Mouse (Mus musculus) CH12.LX (cell line): Measurements from ENCODE around the gene Hoxd12. TPM values are rescaled to one million over a fixed set of nuclear protein-coding genes. Genes with fewer than 3 reads are reported as not detected.

Experiments used
- DNase-seq: peaks from one replicate; pipeline ENCODE4 v3.0.0-alpha.2; 2013; ENCODE audit errors: extremely low read depth
- H3K27ac ChIP-seq: 2 replicates; pipeline ENCODE4 v1.5.1; 2012; ENCODE audit warnings: low read depth, mild to moderate bottlenecking, control low read depth, moderate library complexity; ENCODE audit not compliant: insufficient read depth
- H3K27me3 ChIP-seq: replicated peaks from 2 replicates; pipeline ENCODE3; 2012; ENCODE audit warnings: inconsistent platforms
- H3K36me3 ChIP-seq, 2 experiments: replicated peaks in 1 of 2; 2 replicates each; pipeline versions ENCODE3 to v1.6.1; 2012; ENCODE audit warnings: inconsistent platforms in 1 of 2, low read length in 1 of 2, mild to moderate bottlenecking in 1 of 2, mixed read lengths in 1 of 2, moderate library complexity in 1 of 2; ENCODE audit not compliant: control insufficient read depth in 1 of 2, insufficient read depth in 1 of 2
- H3K4me1 ChIP-seq, 2 experiments: 2 replicates each; pipeline ENCODE4 v1.6.1; 2012; ENCODE audit warnings: inconsistent platforms in 1 of 2, moderate library complexity in 1 of 2; ENCODE audit not compliant: insufficient read depth in 2 of 2, control insufficient read depth in 1 of 2
- H3K4me2 ChIP-seq: 2 replicates; pipeline ENCODE4 v1.6.1; 2012; ENCODE audit warnings: low read depth, mild to moderate bottlenecking, control low read depth; ENCODE audit not compliant: poor library complexity, insufficient read depth, severe bottlenecking
- H3K4me3 ChIP-seq, 3 experiments: fragments of 150-350 bp in 1 of 3; sonication (generic) in 1 of 3; replicated peaks in 1 of 3; 2 replicates each; pipeline versions ENCODE3 to v1.5.1; 2011 to 2012; ENCODE audit warnings: low read depth in 2 of 3, low read length in 2 of 3, mild to moderate bottlenecking in 2 of 3, moderate library complexity in 2 of 3, control low read depth in 1 of 3, improper control_type of control experiment in 1 of 3, inconsistent platforms in 1 of 3, mixed read lengths in 1 of 3; ENCODE audit not compliant: poor library complexity in 1 of 3
- H3K79me2 ChIP-seq: replicated peaks from 2 replicates; pipeline ENCODE4 v1.6.1; 2012; ENCODE audit warnings: mild to moderate bottlenecking, moderate library complexity; ENCODE audit not compliant: control insufficient read depth, poor library complexity, insufficient read depth, severe bottlenecking; ENCODE audit errors: extremely low read depth
- H3K9ac ChIP-seq: 2 replicates; pipeline ENCODE4 v1.6.1; 2012; ENCODE audit warnings: low read depth, mild to moderate bottlenecking, control low read depth, moderate library complexity; ENCODE audit not compliant: insufficient read depth
- H3K9me3 ChIP-seq: replicated peaks from 2 replicates; pipeline ENCODE3; 2012; ENCODE audit warnings: low read length, inconsistent platforms, mixed read lengths
- CHD1 ChIP-seq: IDR thresholded peaks from 2 replicates; pipeline ENCODE4 v1.6.1; 2012; ENCODE audit warnings: low read depth, low read length, improper control_type of control experiment, inconsistent platforms
- CHD2 ChIP-seq: IDR thresholded peaks from 2 replicates; pipeline ENCODE4 v1.6.1; 2011; ENCODE audit warnings: low read length, improper control_type of control experiment
- CTCF ChIP-seq, 2 experiments: IDR thresholded peaks in 1 of 2; conservative IDR thresholded peaks in 1 of 2; 2 replicates each; pipeline ENCODE4 v1.5.1; 2011 to 2012; ENCODE audit warnings: low read depth in 2 of 2, low read length in 2 of 2, improper control_type of control experiment in 1 of 2, inconsistent platforms in 1 of 2, mild to moderate bottlenecking in 1 of 2, moderate library complexity in 1 of 2
- ELF1 ChIP-seq: IDR thresholded peaks from 2 replicates; pipeline ENCODE4 v1.6.1; 2014; ENCODE audit warnings: low read depth, mild to moderate bottlenecking, inconsistent platforms, low read length, improper control_type of control experiment
- IRF4 ChIP-seq: IDR thresholded peaks from 2 replicates; pipeline ENCODE4 v1.6.1; 2014; ENCODE audit warnings: low read depth, mild to moderate bottlenecking, inconsistent platforms, low read length, improper control_type of control experiment
- JUN ChIP-seq: IDR thresholded peaks from 2 replicates; pipeline ENCODE4 v1.6.1; 2011; ENCODE audit warnings: low read depth, mild to moderate bottlenecking, low read length, improper control_type of control experiment, moderate library complexity; ENCODE audit not compliant: insufficient read depth
- MAFK ChIP-seq: IDR thresholded peaks from 2 replicates; pipeline ENCODE4 v1.6.1; 2011; ENCODE audit warnings: low read length, improper control_type of control experiment; ENCODE audit not compliant: insufficient replicate concordance
- MAZ ChIP-seq: IDR thresholded peaks from 2 replicates; pipeline ENCODE4 v1.6.1; 2012; ENCODE audit warnings: low read depth, mild to moderate bottlenecking, inconsistent platforms, low read length, improper control_type of control experiment, moderate library complexity
- MEF2A ChIP-seq: IDR thresholded peaks from 2 replicates; pipeline ENCODE4 v1.6.1; 2014; ENCODE audit warnings: low read depth, mild to moderate bottlenecking, inconsistent platforms, low read length, improper control_type of control experiment, borderline replicate concordance
- MXI1 ChIP-seq: IDR thresholded peaks from 2 replicates; pipeline ENCODE4 v1.6.1; 2011; ENCODE audit warnings: mild to moderate bottlenecking, low read depth, low read length, improper control_type of control experiment
- MYC ChIP-seq: IDR thresholded peaks from 2 replicates; pipeline ENCODE4 v1.6.1; 2011; ENCODE audit warnings: low read depth, mild to moderate bottlenecking, improper control_type of control experiment, low read length
- PAX5 ChIP-seq: IDR thresholded peaks from 2 replicates; pipeline ENCODE4 v1.6.1; 2012; ENCODE audit warnings: low read length, inconsistent platforms, mixed read lengths
- POLR2A ChIP-seq: IDR thresholded peaks from 2 replicates; pipeline ENCODE4 v1.6.1; 2011; ENCODE audit warnings: low read depth, mild to moderate bottlenecking, improper control_type of control experiment, low read length
- POLR2AphosphoS2 ChIP-seq: IDR thresholded peaks from 2 replicates; pipeline ENCODE4 v1.6.1; 2011; ENCODE audit warnings: low read depth, low read length, improper control_type of control experiment
- USF1 ChIP-seq: IDR thresholded peaks from 2 replicates; pipeline ENCODE4 v1.6.1; 2014; ENCODE audit warnings: low read depth, mild to moderate bottlenecking, inconsistent platforms, low read length, improper control_type of control experiment
- ZC3H11A ChIP-seq: IDR thresholded peaks from 2 replicates; pipeline ENCODE4 v1.6.1; 2012; ENCODE audit warnings: low read depth, mild to moderate bottlenecking, inconsistent platforms, low read length, improper control_type of control experiment
- ZMIZ1 ChIP-seq: IDR thresholded peaks from 2 replicates; pipeline ENCODE4 v1.6.1; 2012; ENCODE audit warnings: low read depth, mild to moderate bottlenecking, inconsistent platforms, low read length, improper control_type of control experiment
- dilution Hi-C: fragments of 300-500 bp; cut with MboI; formaldehyde crosslinking; loops from 2 replicates; pipeline ENCODE4 v1.14.3; 2020; ENCODE audit warnings: low sequenced_read_pairs; ENCODE audit not compliant: extremely low pct_unique_long_range_greater_than_20kb, extremely low pct_ligation_motif_present
- in situ Hi-C: fragments of 300-500 bp; cut with MboI; formaldehyde crosslinking; loops from 3 replicates; pipeline ENCODE4 v1.14.3; 2019; ENCODE audit warnings: low sequenced_read_pairs, low pct_ligation_motif_present, low pct_unique_long_range_greater_than_20kb, mixed read lengths
- polyA plus RNA-seq: library from polyadenylated mRNA; unstranded; fragments of >175 nt; gene quantifications from 2 replicates; pipeline ENCODE4 v1.2.1, GENCODE M21; 2012; ENCODE audit warnings: low read depth; ENCODE audit not compliant: insufficient read length
- total RNA-seq, 2 experiments: library from RNA; depleted of rRNA; stranded (reverse); fragments of 300-350 nt in 1 of 2; fragments of >200 nt in 1 of 2; gene quantifications; 2 replicates each; pipeline ENCODE4 v1.2.3; 2012 to 2014

The Hoxd12 gene
- total and polyA plus RNA-seq, 3 experiments, result not detected

GRCm38 (mm10) chr2:74667842-74668357, 6.9 kb upstream of the Hoxd12 start, which contains the start of gene Hoxd13:
Gene Hoxd13, plus strand, starts transcription at chr2:74668310.
- in situ Hi-C loops (loop anchor here (10.0 to 25.0 kb wide), 3 partner anchors 373 to 1081 kb away; partner anchors contain the start of gene Chrna1), dilution Hi-C loops (no loop called here)
- H3K27me3 ChIP-seq, result no peaks in the 10 kb centered on the region
- no peak within 1 kb of the TSS for H3K9ac ChIP-seq
- peaks cover 11% of the 10 kb centered on the region for H3K9me3 ChIP-seq
- no peaks in the 10 kb centered on the region for H3K79me2 ChIP-seq
- DNase-seq, result no peak
- TF ChIP-seq MXI1, result no peak
- H3K27ac ChIP-seq, result no peak within 1 kb of the TSS
- H3K36me3 ChIP-seq, result no peaks in the 10 kb centered on the region
- no peak within 1 kb of the TSS for H3K4me3 ChIP-seq
- H3K4me1 ChIP-seq, result peaks cover 0 to 10% of the 10 kb centered on the region in 2 experiments; a peak in 2 of 4 replicates
- no peak within 1 kb of the TSS for H3K4me2 ChIP-seq

- in situ Hi-C loops, result loop anchor here (10.0 to 25.0 kb wide), 3 partner anchors 374 to 1081 kb away; partner anchors contain the start of gene Chrna1
- no peaks in the 10 kb centered on the region for H3K79me2 ChIP-seq
- no peaks in the 10 kb centered on the region for H3K36me3 ChIP-seq
- no peaks in the 10 kb centered on the region for H3K27me3 ChIP-seq
- TF ChIP-seq MXI1 (no peak), CTCF (conservative IDR thresholded peaks at IDR 0.05 in 1 of 2, IDR thresholded peaks at IDR 0.05 in 1 of 2; ENCODE audit: low read depth in 2 of 2, low read length in 2 of 2) (no peak), CHD2 (no peak), MYC (no peak), ZC3H11A (no peak), POLR2AphosphoS2 (no peak)
- TF ChIP-seq, all 38 proteins: peak for 0
- DNase-seq, result no peak
- no peak overlapping the region for H3K4me3 ChIP-seq
- H3K9ac ChIP-seq, result no peak overlapping the region
- H3K27ac ChIP-seq, result no peak overlapping the region
- no peak overlapping the region for H3K4me2 ChIP-seq
- peaks cover 0 to 5% of the 10 kb centered on the region in 2 experiments; a peak in 1 of 4 replicates for H3K4me1 ChIP-seq
- dilution Hi-C loops, result no loop called here
- H3K9me3 ChIP-seq, result peaks cover 11% of the 10 kb centered on the region
Measured at GRCm38 (mm10) chr2:74668370-74669229, 6.2 kb upstream of the Hoxd12 start.

GRCm38 (mm10) chr2:74669230-74669578, 5.6 kb upstream of the Hoxd12 start:
- no peak for DNase-seq
- 0 out of 4 replicates have a peak, but pooled peaks cover 0 to 5% of the 10 kb centered on the region in 2 experiments for H3K4me1 ChIP-seq
- H3K27me3 ChIP-seq, result no peaks in the 10 kb centered on the region
- no peak overlapping the region for H3K4me3 ChIP-seq
- H3K9ac ChIP-seq, result no peak overlapping the region
- H3K27ac ChIP-seq, result no peak overlapping the region
- in situ Hi-C loops, result loop anchor here (10.0 to 25.0 kb wide), 3 partner anchors 374 to 1082 kb away; partner anchors contain the start of gene Chrna1
- no peak overlapping the region for H3K4me2 ChIP-seq
- no peaks in the 10 kb centered on the region for H3K36me3 ChIP-seq
- peaks cover 11% of the 10 kb centered on the region for H3K9me3 ChIP-seq
- TF ChIP-seq MEF2A, result no peak
- TF ChIP-seq ZMIZ1, result no peak
- no peak for TF ChIP-seq POLR2A
- TF ChIP-seq JUN, result no peak
- TF ChIP-seq USF1, result no peak
- no peak for TF ChIP-seq CTCF (conservative IDR thresholded peaks at IDR 0.05 in 1 of 2, IDR thresholded peaks at IDR 0.05 in 1 of 2; ENCODE audit: low read depth in 2 of 2, low read length in 2 of 2)
- no peak for TF ChIP-seq MAFK
- no peak for TF ChIP-seq MAZ
- TF ChIP-seq PAX5, result no peak
- no peak for TF ChIP-seq ELF1
- no peak for TF ChIP-seq IRF4
- TF ChIP-seq MXI1, result no peak
- TF ChIP-seq CHD1, result no peak
- TF ChIP-seq, all 38 proteins: peak for 0
- no peaks in the 10 kb centered on the region for H3K79me2 ChIP-seq
- dilution Hi-C loops, result no loop called here
